Mouse (Mus musculus): ENCODE data around the gene Vmn1r59.
"Not testable (repeated sequence)": the region's sequence is repeated elsewhere in the genome, so short reads cannot be mapped to it uniquely, and the experiment has no call there.

The Vmn1r59 gene

DNA sequence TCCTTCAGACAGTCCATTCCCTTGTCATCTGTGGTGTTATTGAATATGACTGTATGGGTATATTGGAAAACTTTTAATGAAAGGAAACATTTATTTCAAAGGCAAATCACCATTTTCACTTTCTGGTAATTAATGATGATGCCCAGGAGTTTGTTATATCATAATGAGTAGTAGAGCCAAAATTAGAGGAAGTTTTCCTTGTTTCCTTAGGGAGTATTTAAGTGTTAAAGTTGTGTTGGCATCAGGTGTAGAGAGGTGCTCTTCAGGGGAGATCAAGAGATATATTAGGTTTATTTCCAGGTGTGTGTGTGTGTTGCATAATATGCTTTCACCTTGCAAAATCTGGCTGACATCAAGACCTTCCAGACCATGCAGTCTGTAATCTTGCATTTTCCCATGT, at the start of gene Vmn1r59:
TSS of gene Vmn1r59 (minus strand) at position 101 of the 400 bp plus-strand sequence.
- DNase-seq: no peak

DNA sequence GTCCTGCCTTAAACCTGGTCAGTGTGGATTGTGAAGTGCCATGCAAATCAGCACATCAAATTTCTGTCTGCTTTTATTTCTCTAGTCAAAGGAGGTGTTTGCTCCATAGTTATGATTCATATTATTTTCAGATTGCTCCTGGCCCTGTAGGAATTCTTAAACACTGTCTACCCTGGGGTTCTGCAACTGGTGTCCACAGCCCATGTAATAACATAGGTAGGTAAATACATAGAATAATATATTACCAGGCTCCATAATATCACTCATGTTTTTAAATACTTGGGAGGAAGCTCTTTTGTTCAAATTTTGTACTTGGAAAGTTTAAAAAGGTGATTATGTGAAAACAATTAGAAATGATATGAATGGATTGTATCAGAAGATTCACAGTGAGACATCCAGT, 37.3 kb upstream of the Vmn1r59 start, which contains the start of gene Vmn2r28:
TSS of gene Vmn2r28 (minus strand) at position 101 of the 400 bp plus-strand sequence.
- not testable (repeated sequence) for DNase-seq

DNA sequence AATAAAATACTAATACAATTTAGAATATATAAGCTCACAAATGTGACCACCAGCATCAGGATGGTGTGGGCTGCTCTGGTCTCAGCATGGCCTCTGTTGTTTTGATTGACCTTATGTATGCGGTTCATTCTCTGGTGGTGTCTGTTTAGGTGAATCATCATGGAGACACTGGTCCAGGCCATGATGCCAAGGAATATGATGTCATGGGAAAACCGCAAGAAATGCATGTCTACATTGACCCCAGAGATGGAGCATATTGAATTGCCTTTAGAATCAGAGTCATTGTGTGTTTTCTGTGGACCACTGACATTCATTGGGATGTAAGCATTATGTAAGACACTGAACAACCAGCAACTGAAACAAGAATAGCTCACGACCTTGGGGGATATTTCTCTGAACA, 2.6 kb downstream of the Vmn1r59 start:
- DNase-seq: not testable (repeated sequence)

DNA sequence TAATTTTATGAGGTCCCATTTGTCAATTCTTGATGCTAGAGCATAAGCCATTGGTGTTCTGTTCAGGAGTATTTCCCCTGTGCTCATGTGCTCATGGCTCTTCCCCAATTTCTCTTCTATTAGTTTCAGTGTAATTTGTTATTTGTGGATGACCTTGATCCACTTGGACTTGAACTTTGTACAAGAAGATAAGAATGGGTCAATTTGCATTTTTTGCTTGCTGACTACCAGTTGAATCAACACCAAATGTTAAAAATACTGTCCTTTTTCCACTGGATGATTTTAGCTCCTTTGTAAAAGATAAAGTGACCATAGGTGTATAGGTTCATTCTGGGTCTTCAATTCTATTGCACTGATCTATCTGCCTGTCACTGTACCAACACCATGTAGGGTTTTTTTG, 7.9 kb downstream of the Vmn1r59 start:
- no peak for DNase-seq

DNA sequence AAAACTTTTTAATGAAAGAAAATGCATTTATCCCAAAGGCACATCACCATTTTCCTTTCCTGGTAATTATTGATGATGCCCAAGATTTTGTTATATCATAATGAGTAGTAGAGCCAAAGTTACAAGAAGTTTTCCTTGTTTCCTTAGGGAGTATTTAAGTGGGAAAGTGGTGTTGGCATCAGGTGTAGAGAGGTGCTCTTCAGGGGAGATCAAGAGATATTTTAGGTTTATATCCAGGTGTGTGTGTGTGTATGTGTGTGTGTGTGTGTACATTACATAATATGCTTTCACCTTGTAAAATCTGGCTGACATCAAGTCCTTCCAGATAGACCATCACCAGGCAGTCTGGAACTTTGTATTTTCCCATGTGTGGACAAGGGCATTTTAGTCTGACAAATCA, 43.3 kb downstream of the Vmn1r59 start, which contains the start of gene Vmn1r58:
TSS of gene Vmn1r58 (minus strand) at position 101 of the 400 bp plus-strand sequence.
- DNase-seq: not testable (repeated sequence)

DNA sequence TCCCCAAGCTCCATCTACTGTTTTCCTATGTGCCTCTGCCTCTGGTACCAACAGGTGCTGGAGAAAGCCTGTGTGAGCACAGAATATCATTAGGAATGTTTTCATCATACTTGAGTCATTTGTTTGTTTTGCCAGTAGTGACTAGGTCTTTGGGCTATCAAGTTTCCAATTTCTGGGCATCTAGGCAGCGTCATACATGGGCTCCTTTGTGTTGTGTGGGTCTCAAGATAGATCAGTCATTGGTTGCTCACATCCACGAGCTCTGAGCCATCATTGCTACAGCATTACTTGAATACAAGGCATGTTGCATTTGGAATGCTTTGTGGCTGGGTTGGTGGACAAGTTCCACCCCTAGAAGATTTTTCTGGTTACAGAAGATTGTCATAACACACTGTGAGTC, 50.4 kb downstream of the Vmn1r59 start:
- DNase-seq: no peak
